Mouse (Mus musculus): ENCODE results near the gene Tmed5. TPM values are rescaled to one million over a fixed set of nuclear protein-coding genes. Genes with fewer than 3 reads are reported as not detected.
"Not testable (repeated sequence)": the region's sequence is repeated elsewhere in the genome, so short reads cannot be mapped to it uniquely, and the experiment has no call there.

The Tmed5 gene
- 26.7 and 26.8 TPM in 2 replicates for polyA plus RNA-seq (2016; fragmentation: Nextera tagmentation; extraction: Ambion mirVana)

DNA sequence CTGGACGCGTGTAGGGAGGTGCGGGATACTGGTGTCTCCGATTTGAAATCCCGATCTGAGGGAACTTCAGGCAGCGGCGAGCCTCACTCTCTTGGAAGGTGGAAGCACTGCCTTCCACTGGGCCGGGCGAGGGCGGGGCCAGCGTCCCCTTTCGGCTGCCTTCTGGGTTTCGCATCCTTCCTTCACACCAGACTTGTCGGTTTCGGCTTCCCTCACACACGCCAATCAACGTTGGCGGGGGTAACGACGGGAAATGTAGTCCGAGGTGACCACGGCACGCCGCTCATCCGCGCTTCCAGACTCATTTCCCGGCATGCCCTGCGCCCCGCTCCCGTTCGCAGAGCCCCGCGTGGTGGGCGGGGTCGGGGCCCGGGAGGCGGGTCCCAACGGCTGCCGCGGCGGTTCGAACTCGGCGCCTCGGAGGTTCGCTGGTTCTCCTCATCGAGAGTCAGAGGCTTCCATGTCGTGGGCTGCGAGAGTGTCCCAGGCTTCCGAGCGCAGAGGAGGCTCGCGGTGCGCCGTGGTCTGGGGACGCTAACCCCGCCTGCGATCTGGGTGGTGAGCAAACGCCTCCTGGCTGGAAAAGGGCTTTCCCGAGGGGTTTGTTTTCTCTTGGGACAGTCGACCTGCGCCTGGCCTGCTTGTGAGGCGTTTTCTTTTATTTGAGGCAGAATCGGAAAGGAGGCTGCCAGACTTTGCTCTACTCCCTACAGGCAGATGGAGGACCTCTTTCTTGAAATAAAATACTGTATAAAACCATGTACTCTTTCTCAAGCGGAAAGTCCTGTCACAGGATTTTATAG is at the start of gene Tmed5, which contains the start of gene Ccdc18:
Tmed5 (minus strand) TSS at position 180 of the 803 bp plus-strand sequence.
Ccdc18 (plus strand) TSS at position 435 of the 803 bp plus-strand sequence.
- peak within 1 kb of the TSS; percentile 93 for H3K27ac ChIP-seq (replicated peaks)
- under 1% methylated on average over 65 of the region's 65 CpGs for WGBS
- peak; percentile 98 for DNase-seq (ENCODE audit: low spot score)

DNA sequence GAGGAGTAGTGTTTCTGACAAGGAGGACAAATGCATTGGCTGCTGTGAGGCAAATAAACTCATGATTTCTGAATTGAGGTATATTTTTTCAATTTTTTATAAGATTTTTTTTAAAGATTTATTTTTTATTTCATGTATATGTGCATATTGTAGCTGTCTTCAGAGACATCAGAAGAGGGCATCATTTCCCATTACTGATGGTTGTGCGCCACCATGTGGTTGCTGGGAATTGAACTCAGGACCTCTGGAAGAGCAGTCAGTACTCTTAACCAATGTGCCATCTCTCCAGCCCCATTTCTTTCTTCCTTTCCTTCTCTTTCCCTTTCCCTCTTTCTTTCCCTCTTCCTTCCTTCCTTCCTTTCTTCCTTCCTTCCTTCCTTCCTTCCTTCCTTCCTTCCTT is 31.3 kb upstream of the Tmed5 start:
- no peaks in the 10 kb centered on the region for H3K9me3 ChIP-seq
- DNase-seq (ENCODE audit: low spot score), result peak; percentile 21
- H3K36me3 ChIP-seq (replicated peaks), result no peaks in the 10 kb centered on the region; the same call in 1 of the 2 replicates
- H3K27ac ChIP-seq (replicated peaks), result no peak overlapping the region
- H3K4me3 ChIP-seq, result no peak overlapping the region
- no peaks in the 10 kb centered on the region for H3K4me1 ChIP-seq
- no peaks in the 10 kb centered on the region for H3K27me3 ChIP-seq (replicated peaks; ENCODE audit: low read depth, poor library complexity, severe bottlenecking)
- WGBS, result 23% methylated on average over 1 of the region's 1 CpGs

More for the DNA sequence above, at the start of gene Tmed5, which contains the start of gene Ccdc18:
- Histone ChIP-seq H3K4me1 (peaks cover 18% of the 10 kb centered on the region), H3K4me3 (peak within 1 kb of the TSS; percentile 83), H3K36me3 (replicated peaks) (peaks cover 20% of the 10 kb centered on the region), H3K9me3 (no peaks in the 10 kb centered on the region), H3K27me3 (replicated peaks; ENCODE audit: low read depth, poor library complexity, severe bottlenecking) (no peaks in the 10 kb centered on the region)

DNA sequence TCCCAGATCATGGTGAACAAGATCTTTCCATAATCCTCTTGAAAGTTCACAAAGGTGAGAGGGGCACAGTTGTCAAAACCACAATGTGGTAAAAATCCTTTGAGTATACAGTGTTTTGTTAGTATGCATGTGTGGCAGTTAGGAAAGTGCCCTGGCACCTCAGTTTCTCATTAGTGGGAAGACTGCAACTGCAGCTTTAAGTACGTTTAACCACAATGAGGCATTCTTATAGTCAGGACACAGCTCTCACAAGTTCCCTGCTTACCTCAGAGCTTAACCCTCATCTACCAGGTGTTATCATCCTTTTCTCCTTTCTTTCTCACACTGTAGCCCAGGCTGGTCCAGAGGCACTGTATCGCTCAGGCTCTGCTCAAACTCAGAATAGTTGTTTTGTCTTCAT is 28.4 kb upstream of the Tmed5 start:
- DNase-seq (ENCODE audit: low spot score), result no peak
- peaks cover 10% of the 10 kb centered on the region for H3K36me3 ChIP-seq (replicated peaks)
- no peaks in the 10 kb centered on the region for H3K27me3 ChIP-seq (replicated peaks; ENCODE audit: low read depth, poor library complexity, severe bottlenecking)
- no peaks in the 10 kb centered on the region for H3K9me3 ChIP-seq
- H3K4me1 ChIP-seq, result no peaks in the 10 kb centered on the region
- no peak overlapping the region for H3K4me3 ChIP-seq
- 83% methylated on average over 2 of the region's 2 CpGs for WGBS
- no peak overlapping the region for H3K27ac ChIP-seq (replicated peaks)

DNA sequence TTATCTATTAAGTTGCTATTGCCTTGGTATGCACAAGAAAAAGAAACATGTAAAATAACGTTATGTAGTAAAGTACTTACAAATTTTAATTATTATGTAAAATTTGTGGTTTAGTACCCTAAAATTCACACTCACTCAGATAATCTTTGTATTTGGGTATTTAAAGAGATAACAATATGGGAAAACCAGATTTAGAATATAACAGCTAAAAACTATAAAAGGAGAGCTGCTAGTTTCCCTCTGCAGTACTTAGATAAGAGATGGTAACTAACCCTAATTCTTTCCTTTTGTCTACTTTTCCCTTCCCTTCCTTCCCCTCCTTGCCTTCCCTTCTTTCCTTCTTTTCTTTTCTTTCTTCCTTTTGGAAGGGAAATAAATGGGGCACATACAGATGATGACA is 20.2 kb upstream of the Tmed5 start:
- Histone ChIP-seq H3K27me3 (replicated peaks; ENCODE audit: low read depth, poor library complexity, severe bottlenecking) (no peaks in the 10 kb centered on the region), H3K9me3 (no peaks in the 10 kb centered on the region), H3K4me1 (no peaks in the 10 kb centered on the region), H3K36me3 (replicated peaks) (peaks cover 13% of the 10 kb centered on the region), H3K4me3 (no peak overlapping the region), H3K27ac (replicated peaks) (no peak overlapping the region)
- WGBS, result 89% methylated on average over 1 of the region's 1 CpGs
- no peak for DNase-seq (ENCODE audit: low spot score)

DNA sequence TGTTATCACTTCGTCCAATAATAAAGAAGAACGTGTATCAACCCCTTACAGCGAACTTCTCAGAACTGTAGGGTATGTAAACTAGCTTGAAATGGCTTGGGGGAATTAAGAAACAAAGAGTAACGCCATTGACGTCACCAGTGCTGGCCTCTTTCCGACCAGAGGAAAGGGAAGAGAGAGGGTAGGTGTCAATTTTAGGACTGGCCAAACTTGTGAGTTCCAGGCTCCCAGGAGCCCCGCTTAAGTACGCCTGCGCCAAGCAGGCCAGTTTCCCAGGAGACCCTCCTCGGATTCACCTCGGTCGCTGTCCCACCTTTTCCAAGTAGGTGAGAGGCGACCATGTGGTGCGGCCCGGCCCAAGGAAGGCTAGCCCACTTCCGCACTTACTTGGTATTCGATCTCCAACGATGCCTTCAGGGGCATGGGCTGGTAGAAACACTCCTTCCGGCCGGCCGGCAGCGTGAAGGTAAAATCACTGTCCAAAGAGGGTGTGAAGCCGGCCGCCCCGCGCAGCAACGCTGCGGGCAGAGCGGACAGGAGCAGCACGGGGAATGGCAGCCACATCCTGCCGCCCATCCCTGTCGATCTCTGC is 475 bp downstream of the Tmed5 start:
- peak overlapping the region; percentile 83 for H3K4me3 ChIP-seq
- peaks cover 18% of the 10 kb centered on the region for H3K4me1 ChIP-seq
- H3K27ac ChIP-seq (replicated peaks), result peak overlapping the region; percentile 93
- under 1% methylated on average over 32 of the region's 32 CpGs for WGBS
- DNase-seq (ENCODE audit: low spot score), result no peak
- H3K27me3 ChIP-seq (replicated peaks; ENCODE audit: low read depth, poor library complexity, severe bottlenecking), result no peaks in the 10 kb centered on the region
- H3K36me3 ChIP-seq (replicated peaks), result peaks cover 22% of the 10 kb centered on the region
- no peaks in the 10 kb centered on the region for H3K9me3 ChIP-seq

DNA sequence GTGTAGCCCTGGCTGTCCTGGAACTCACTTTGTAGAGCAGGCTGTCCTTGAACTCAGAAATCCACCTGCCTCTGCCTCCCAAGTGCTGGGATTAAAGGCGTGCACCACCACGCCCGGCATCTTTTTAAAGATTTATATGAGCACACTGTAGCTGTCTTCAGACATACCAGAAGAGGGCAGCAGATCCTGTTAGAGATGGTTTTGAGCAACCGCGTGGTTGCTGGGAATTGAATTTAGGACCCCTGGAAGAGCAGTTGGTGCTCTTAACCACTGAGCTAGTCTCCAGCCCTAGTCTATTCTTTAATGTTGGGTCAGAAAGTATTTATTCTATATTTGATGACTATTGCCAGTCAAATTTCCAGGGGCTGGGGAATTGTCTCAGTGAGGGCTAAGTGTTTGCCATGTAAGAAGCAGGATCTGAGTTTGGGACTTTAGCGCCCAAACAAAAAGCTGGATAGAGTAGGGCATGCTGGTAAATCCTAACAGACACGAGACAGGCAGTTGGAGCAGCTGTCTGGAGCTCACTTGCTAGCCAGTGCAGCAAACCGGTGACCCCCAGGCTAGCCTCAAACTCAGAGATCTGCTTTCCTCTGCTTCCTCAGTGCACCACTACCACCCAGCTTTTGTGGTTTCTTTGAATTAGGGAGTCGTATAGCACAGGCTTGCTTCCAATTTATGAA is 12.1 kb downstream of the Tmed5 start:
- DNase-seq (ENCODE audit: low spot score), result no peak
- WGBS, result 83% methylated on average over 9 of the region's 9 CpGs
- peaks cover 28% of the 10 kb centered on the region for H3K36me3 ChIP-seq (replicated peaks)
- H3K4me3 ChIP-seq, result no peak overlapping the region
- H3K9me3 ChIP-seq, result no peaks in the 10 kb centered on the region
- no peak overlapping the region for H3K27ac ChIP-seq (replicated peaks)
- no peaks in the 10 kb centered on the region for H3K27me3 ChIP-seq (replicated peaks; ENCODE audit: low read depth, poor library complexity, severe bottlenecking)
- no peaks in the 10 kb centered on the region for H3K4me1 ChIP-seq

DNA sequence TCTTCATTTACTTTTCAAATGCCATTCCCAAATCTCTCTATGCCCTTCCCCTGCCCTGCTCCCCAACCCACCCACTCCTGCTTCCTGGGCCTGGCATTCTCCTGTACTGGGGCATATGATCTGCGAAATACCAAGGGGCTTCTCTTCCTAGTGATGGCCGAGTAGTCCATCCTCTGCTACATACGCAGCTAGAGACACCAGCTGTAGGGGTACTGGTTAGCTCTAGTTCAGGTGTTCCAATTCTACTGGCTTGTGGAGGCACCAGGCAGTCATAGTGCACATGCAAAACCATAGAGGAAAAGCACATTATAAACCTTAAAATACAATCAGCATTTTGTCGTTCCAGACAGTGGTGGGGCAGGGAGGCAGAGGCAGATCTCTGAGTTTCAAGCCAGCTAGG is 14.7 kb downstream of the Tmed5 start:
- H3K4me1 ChIP-seq, result no peaks in the 10 kb centered on the region
- H3K36me3 ChIP-seq (replicated peaks), result peaks cover 22% of the 10 kb centered on the region
- no peak overlapping the region for H3K27ac ChIP-seq (replicated peaks)
- no peak overlapping the region for H3K4me3 ChIP-seq
- H3K9me3 ChIP-seq, result no peaks in the 10 kb centered on the region
- DNase-seq (ENCODE audit: low spot score), result no peak
- WGBS, result 92% methylated on average over 4 of the region's 4 CpGs
- H3K27me3 ChIP-seq (replicated peaks; ENCODE audit: low read depth, poor library complexity, severe bottlenecking), result no peaks in the 10 kb centered on the region

DNA sequence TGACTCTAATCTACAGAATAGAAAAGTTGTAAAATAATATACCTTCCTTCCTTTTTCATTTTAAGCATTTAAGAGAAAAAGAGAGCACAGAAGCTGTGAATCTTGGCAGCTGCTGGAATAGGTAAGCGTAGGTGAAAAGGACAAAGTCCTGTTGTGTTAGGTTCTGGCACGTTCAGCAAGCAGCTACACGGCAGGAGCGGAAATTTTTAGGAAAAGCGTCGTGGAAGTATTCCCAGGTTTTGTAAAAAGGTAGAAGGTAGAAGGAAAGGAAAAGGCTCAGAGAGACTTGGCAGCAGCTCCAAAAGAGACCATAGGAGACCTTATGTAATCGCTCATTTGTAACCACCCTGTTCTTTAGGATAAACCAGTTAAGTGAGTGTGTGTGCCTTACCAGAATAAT is 23.1 kb downstream of the Tmed5 start:
- no peak for DNase-seq (ENCODE audit: low spot score)
- H3K27me3 ChIP-seq (replicated peaks; ENCODE audit: low read depth, poor library complexity, severe bottlenecking), result no peaks in the 10 kb centered on the region
- no peak overlapping the region for H3K27ac ChIP-seq (replicated peaks)
- H3K4me3 ChIP-seq, result no peak overlapping the region
- no peaks in the 10 kb centered on the region for H3K4me1 ChIP-seq
- no peaks in the 10 kb centered on the region for H3K9me3 ChIP-seq
- WGBS, result 93% methylated on average over 7 of the region's 7 CpGs
- peaks cover 61% of the 10 kb centered on the region for H3K36me3 ChIP-seq (replicated peaks)

DNA sequence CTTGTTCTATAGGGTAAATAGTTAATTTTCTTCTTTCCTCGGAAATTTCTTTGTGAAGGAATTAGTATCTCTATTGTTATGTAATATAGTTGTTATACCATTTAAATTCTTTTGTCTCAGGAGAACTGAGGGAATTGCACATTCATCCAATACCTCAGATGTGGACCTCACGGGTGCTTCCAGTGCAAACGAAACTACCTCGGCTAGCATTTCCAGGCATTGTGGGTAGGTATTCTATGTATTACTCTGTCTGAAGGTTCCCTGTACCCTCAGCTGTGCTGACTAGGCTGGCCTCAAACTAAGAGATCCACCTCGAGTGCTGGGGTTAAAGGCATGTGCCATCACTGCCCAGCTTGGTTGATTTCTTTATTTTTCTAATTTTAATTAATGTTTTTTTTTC is 28.1 kb downstream of the Tmed5 start:
- Histone ChIP-seq H3K4me1 (no peaks in the 10 kb centered on the region), H3K27ac (replicated peaks) (no peak overlapping the region), H3K4me3 (no peak overlapping the region), H3K9me3 (no peaks in the 10 kb centered on the region), H3K36me3 (replicated peaks) (peaks cover 94% of the 10 kb centered on the region), H3K27me3 (replicated peaks; ENCODE audit: low read depth, poor library complexity, severe bottlenecking) (no peaks in the 10 kb centered on the region)
- WGBS, result 88% methylated on average over 5 of the region's 5 CpGs
- no peak for DNase-seq (ENCODE audit: low spot score)

DNA sequence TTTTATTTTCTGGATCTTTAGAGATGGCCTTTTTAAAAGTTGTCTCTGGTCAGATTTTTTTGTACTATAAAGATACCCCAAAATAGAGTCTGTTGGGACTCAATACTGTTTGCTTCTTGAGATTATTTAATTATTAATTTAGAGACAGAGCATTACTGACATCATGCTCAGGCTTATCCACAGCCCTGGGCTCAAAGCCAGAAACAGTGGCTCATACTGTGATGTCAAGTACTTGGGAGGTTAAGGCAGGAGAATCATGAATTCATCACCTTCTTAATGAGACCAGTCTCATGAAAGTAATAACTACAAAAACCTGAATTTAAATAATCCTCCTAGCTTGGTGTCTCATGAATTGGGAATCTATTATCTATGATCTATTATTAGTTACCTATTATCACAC is 32.2 kb downstream of the Tmed5 start:
- H3K27ac ChIP-seq (replicated peaks), result no peak overlapping the region
- no peaks in the 10 kb centered on the region for H3K9me3 ChIP-seq
- DNase-seq (ENCODE audit: low spot score), result no peak
- peaks cover 96% of the 10 kb centered on the region for H3K36me3 ChIP-seq (replicated peaks)
- H3K27me3 ChIP-seq (replicated peaks; ENCODE audit: low read depth, poor library complexity, severe bottlenecking), result no peaks in the 10 kb centered on the region
- H3K4me3 ChIP-seq, result no peak overlapping the region
- no peaks in the 10 kb centered on the region for H3K4me1 ChIP-seq

DNA sequence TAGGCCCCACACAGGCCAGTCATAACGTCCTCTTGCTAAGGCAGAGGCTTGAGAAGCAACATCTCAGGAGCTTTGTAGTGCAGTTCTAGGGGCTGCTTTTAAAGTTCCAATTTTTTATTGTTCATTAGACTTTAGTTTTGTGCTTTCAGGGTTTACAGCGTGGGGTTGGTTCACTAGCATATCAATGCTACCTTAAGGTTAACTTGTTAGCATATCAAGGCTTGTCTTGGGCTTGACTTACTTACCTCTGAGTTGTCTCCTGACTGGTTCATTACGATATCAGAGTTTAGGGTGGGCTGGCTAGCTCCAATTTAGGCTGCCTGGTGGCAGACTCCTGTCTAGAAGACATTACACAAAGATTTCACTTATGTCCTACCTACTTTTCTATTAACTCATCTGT is 34.7 kb downstream of the Tmed5 start:
- Histone ChIP-seq H3K36me3 (replicated peaks) (peaks cover 95% of the 10 kb centered on the region), H3K27ac (replicated peaks) (no peak overlapping the region), H3K4me3 (no peak overlapping the region), H3K4me1 (no peaks in the 10 kb centered on the region), H3K27me3 (replicated peaks; ENCODE audit: low read depth, poor library complexity, severe bottlenecking) (no peaks in the 10 kb centered on the region), H3K9me3 (no peaks in the 10 kb centered on the region)
- no peak for DNase-seq (ENCODE audit: low spot score)
- 91% methylated on average over 3 of the region's 3 CpGs for WGBS

DNA sequence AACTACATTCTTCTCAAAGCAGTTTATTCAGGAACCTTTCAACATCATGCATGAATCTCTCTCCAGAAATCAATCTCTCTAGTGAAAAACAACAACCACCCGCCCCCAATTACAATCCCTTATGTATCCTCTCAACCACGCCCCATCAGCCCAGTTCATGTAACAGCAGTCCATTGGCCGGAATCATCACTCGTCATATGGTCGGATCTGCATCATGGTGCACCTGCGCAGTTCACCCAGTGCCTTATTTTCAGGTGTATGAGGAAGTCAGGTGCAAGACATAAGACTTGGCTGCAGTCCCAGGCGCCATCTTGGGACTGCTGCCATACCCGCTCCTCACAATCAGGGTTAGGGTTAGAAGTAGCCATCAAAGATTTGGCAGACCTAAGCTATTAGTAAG is 39.7 kb downstream of the Tmed5 start:
- H3K4me3 ChIP-seq; DNase-seq (ENCODE audit: low spot score); H3K9me3 ChIP-seq; H3K27ac ChIP-seq (replicated peaks); H3K27me3 ChIP-seq (replicated peaks; ENCODE audit: low read depth, poor library complexity, severe bottlenecking); H3K4me1 ChIP-seq: not testable (repeated sequence)
- 94% methylated on average over 8 of the region's 8 CpGs for WGBS
- H3K36me3 ChIP-seq (replicated peaks), result peaks cover 98% of the 10 kb centered on the region

All from embryonic facial prominence, embryonic 10.5 days (tissue).